Mouse (Mus musculus) stomach, embryonic 16.5 days (tissue): ENCODE results near the gene Usf3. TPM values are rescaled to one million over a fixed set of nuclear protein-coding genes. Genes with fewer than 3 reads are reported as not detected.
A peak's percentile ranks its signal among the peaks of the same experiment; 100 is the strongest.

Experiments used
- ATAC-seq: fragments of 200-750 bp; cut with Nextera tagmentation; 2 replicates; pipeline ENCODE4 v1.8.0; 2017; ENCODE audit warnings: moderate number of reproducible peaks, moderate TSS enrichment; ENCODE audit not compliant: insufficient read depth, low FRiP score
- H3K27ac ChIP-seq: fragments of 300-500 bp; sonication (generic); 2 replicates; pipeline ENCODE4 v1.5.1; 2014; ENCODE audit warnings: low read length
- H3K27me3 ChIP-seq: fragments of 300-500 bp; sonication (generic); 2 replicates; pipeline ENCODE4 v1.6.1; 2014; ENCODE audit warnings: low read length, control low read depth, mixed read lengths; ENCODE audit not compliant: control insufficient read depth, insufficient read depth
- H3K36me3 ChIP-seq: fragments of 300-500 bp; sonication (generic); 2 replicates; pipeline ENCODE4 v1.6.1; 2014; ENCODE audit warnings: low read length; ENCODE audit not compliant: control insufficient read depth, insufficient read depth
- H3K4me1 ChIP-seq: fragments of 300-500 bp; sonication (generic); 2 replicates; pipeline ENCODE4 v1.6.1; 2014; ENCODE audit warnings: low read length, control low read depth, mixed read lengths; ENCODE audit not compliant: control insufficient read depth, insufficient read depth
- H3K4me2 ChIP-seq: fragments of 300-500 bp; sonication (generic); 2 replicates; pipeline ENCODE4 v1.6.1; 2014; ENCODE audit warnings: low read depth, low read length, mixed read lengths
- H3K4me3 ChIP-seq: fragments of 300-500 bp; sonication (generic); replicated peaks from 2 replicates; pipeline ENCODE4 v1.5.1; 2014; ENCODE audit warnings: mild to moderate bottlenecking, low read length
- H3K9ac ChIP-seq: fragments of 300-500 bp; sonication (generic); 2 replicates; pipeline ENCODE4 v1.6.1; 2014; ENCODE audit warnings: low read length
- H3K9me3 ChIP-seq: fragments of 300-500 bp; sonication (generic); replicated peaks from 2 replicates; pipeline ENCODE4 v1.6.1; 2016; ENCODE audit warnings: low read length, control low read depth; ENCODE audit not compliant: control insufficient read depth
- WGBS: fragments of 180-500 bp; shearing (Covaris S2); extraction: QIAGEN DNeasy Blood & Tissue Kit; methylation state at CpG from one replicate; pipeline ENCODE4 v1.1.7; 2014; 5-methylcytosine and 5-hydroxymethylcytosine counted together
- polyA plus RNA-seq: library from polyadenylated mRNA; unstranded; fragments of >200 nt; fragmentation: Nextera tagmentation; extraction: Ambion mirVana; gene quantifications from 2 replicates; pipeline ENCODE4 v1.2.1, GENCODE M21; 2015

The Usf3 gene
- polyA plus RNA-seq, 1 experiment from 2014 or later = 3.3 TPM

GRCm38 (mm10) chr16:44240406-44240805, 67.4 kb downstream of the Usf3 start:
- H3K9ac ChIP-seq = no peak overlapping the region
- H3K4me3 ChIP-seq = no peak overlapping the region
- no peaks in the 10 kb centered on the region; the same call in 1 of the 2 replicates for H3K4me1 ChIP-seq
- no peaks in the 10 kb centered on the region for H3K27me3 ChIP-seq
- no peaks in the 10 kb centered on the region for H3K36me3 ChIP-seq
- ATAC-seq = no peak
- no peaks in the 10 kb centered on the region for H3K9me3 ChIP-seq
- 52% methylated on average over 8 of the region's 8 CpGs for whole genome bisulfite sequencing
- H3K27ac ChIP-seq = no peak overlapping the region
- no peak overlapping the region for H3K4me2 ChIP-seq

GRCm38 (mm10) chr16:44242633-44243032, 69.6 kb downstream of the Usf3 start:
- WGBS = 4% methylated on average over 1 of the region's 1 CpGs
- no peaks in the 10 kb centered on the region for H3K9me3 ChIP-seq
- no peaks in the 10 kb centered on the region; the same call in 1 of the 2 replicates for H3K4me1 ChIP-seq
- ATAC-seq = no peak
- no peaks in the 10 kb centered on the region for H3K36me3 ChIP-seq
- no peak overlapping the region for H3K4me3 ChIP-seq
- no peak overlapping the region for H3K4me2 ChIP-seq
- H3K27me3 ChIP-seq = no peaks in the 10 kb centered on the region
- no peak overlapping the region for H3K27ac ChIP-seq
- no peak overlapping the region for H3K9ac ChIP-seq

- WGBS = 69% methylated on average over 7 of the region's 7 CpGs
- H3K4me2 ChIP-seq = no peak overlapping the region
- no peak for ATAC-seq
Observed at GRCm38 (mm10) chr16:44243323-44243722, 70.3 kb downstream of the Usf3 start.

GRCm38 (mm10) chr16:44249985-44250384, 76.9 kb downstream of the Usf3 start:
- Histone ChIP-seq H3K4me1 (peaks cover 1% of the 10 kb centered on the region; the same call in 1 of the 2 replicates), H3K4me3 (no peak overlapping the region), H3K9me3 (no peaks in the 10 kb centered on the region), H3K4me2 (no peak overlapping the region), H3K27ac (no peak overlapping the region), H3K9ac (no peak overlapping the region), H3K36me3 (no peaks in the 10 kb centered on the region), H3K27me3 (no peaks in the 10 kb centered on the region)
- no peak for ATAC-seq
- 81% methylated on average over 10 of the region's 10 CpGs for WGBS

More at GRCm38 (mm10) chr16:44243323-44243722, 70.3 kb downstream of the Usf3 start:
- H3K9me3 ChIP-seq = no peaks in the 10 kb centered on the region
- H3K4me1 ChIP-seq = no peaks in the 10 kb centered on the region; the same call in 1 of the 2 replicates
- no peak overlapping the region for H3K4me3 ChIP-seq
- no peaks in the 10 kb centered on the region for H3K27me3 ChIP-seq
- no peaks in the 10 kb centered on the region for H3K36me3 ChIP-seq
- no peak overlapping the region for H3K27ac ChIP-seq
- H3K9ac ChIP-seq = no peak overlapping the region

- no peak overlapping the region for H3K27ac ChIP-seq
- H3K9ac ChIP-seq = no peak overlapping the region
- no peaks in the 10 kb centered on the region for H3K27me3 ChIP-seq
- H3K4me3 ChIP-seq = no peak overlapping the region
- no peaks in the 10 kb centered on the region for H3K36me3 ChIP-seq
- ATAC-seq = no peak
- H3K4me1 ChIP-seq = peaks cover 3% of the 10 kb centered on the region; the same call in 1 of the 2 replicates
- no peak overlapping the region for H3K4me2 ChIP-seq
- H3K9me3 ChIP-seq = no peaks in the 10 kb centered on the region
- WGBS = 92% methylated on average over 3 of the region's 3 CpGs
Observed at GRCm38 (mm10) chr16:44252735-44253134, 79.7 kb downstream of the Usf3 start.

GRCm38 (mm10) chr16:44253797-44254634, 81.0 kb downstream of the Usf3 start:
- peaks cover 3% of the 10 kb centered on the region; the same call in 1 of the 2 replicates for H3K4me1 ChIP-seq
- peak; percentile 62 for ATAC-seq
- 65% methylated on average over 7 of the region's 7 CpGs for WGBS
- H3K9ac ChIP-seq = no peak overlapping the region
- H3K27me3 ChIP-seq = no peaks in the 10 kb centered on the region
- no peak overlapping the region for H3K4me3 ChIP-seq
- no peaks in the 10 kb centered on the region for H3K36me3 ChIP-seq
- H3K4me2 ChIP-seq = no peak overlapping the region
- no peaks in the 10 kb centered on the region for H3K9me3 ChIP-seq
- peak overlapping the region; percentile 57 for H3K27ac ChIP-seq

- 42% methylated on average over 7 of the region's 7 CpGs for WGBS
- Histone ChIP-seq H3K9ac (no peak overlapping the region), H3K36me3 (no peaks in the 10 kb centered on the region), H3K27ac (peak overlapping the region; percentile 74), H3K4me3 (no peak overlapping the region), H3K4me1 (peaks cover 3% of the 10 kb centered on the region; the same call in 1 of the 2 replicates), H3K4me2 (no peak overlapping the region), H3K27me3 (no peaks in the 10 kb centered on the region), H3K9me3 (no peaks in the 10 kb centered on the region)
- ATAC-seq = peak; percentile 91
Observed at GRCm38 (mm10) chr16:44254698-44255097, 81.7 kb downstream of the Usf3 start.

- Histone ChIP-seq H3K4me3 (no peak overlapping the region), H3K9me3 (no peaks in the 10 kb centered on the region), H3K4me2 (no peak overlapping the region), H3K36me3 (no peaks in the 10 kb centered on the region), H3K9ac (no peak overlapping the region), H3K4me1 (peaks cover 3% of the 10 kb centered on the region; the same call in 1 of the 2 replicates), H3K27ac (no peak overlapping the region), H3K27me3 (no peaks in the 10 kb centered on the region)
- ATAC-seq = no peak
- WGBS = 84% methylated on average over 3 of the region's 3 CpGs
Observed at GRCm38 (mm10) chr16:44257476-44257875, 84.4 kb downstream of the Usf3 start.

GRCm38 (mm10) chr16:44264916-44265315, 91.9 kb downstream of the Usf3 start:
- Histone ChIP-seq H3K27ac (no peak overlapping the region), H3K27me3 (no peaks in the 10 kb centered on the region), H3K4me3 (no peak overlapping the region), H3K9me3 (no peaks in the 10 kb centered on the region), H3K9ac (no peak overlapping the region), H3K4me1 (no peaks in the 10 kb centered on the region), H3K36me3 (no peaks in the 10 kb centered on the region), H3K4me2 (no peak overlapping the region)
- ATAC-seq = no peak
- 53% methylated on average over 2 of the region's 2 CpGs for WGBS
